In the genomic region with DNA sequence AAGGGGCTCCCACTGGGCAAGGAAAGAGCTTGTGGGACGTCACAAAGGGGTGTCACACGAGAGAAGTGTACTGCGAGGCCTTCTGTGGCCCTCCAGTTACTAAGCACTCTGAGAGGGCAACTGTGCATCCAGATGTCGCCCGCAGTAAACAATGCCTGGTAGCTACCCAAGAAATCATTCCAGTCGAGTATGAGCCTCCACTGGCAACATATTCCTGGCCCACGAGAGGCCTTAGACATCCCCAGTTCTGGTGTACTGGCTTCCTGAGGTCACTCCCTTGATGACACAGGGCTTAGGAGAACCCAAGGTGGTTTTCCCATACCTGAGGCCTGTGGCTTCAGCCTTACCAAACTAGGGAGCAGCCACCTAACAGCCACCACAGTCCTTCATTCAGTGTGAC, we compare ENCODE assay signal across 8 mouse cellular contexts. TPM values are rescaled to one million over a fixed set of nuclear protein-coding genes. Genes with fewer than 3 reads are reported as not detected.
DNase-seq lines count a peak whose midpoint lies in the region; ATAC-seq lines count a peak whose summit lies in the region.
"Had no signal": no experiment of that assay in that cellular context is flagged by ENCODE, and none has a peak within 500 bp of the region (broad histone marks: within the 10 kb centered on the region; RNA-seq: fewer than 3 reads in every experiment).

No protein-coding gene starts in this region.

- no peak for ATAC-seq in hindbrain, embryonic 11.5 days (ENCODE audit: low FRiP score)
- no peak for ATAC-seq in intestine, embryonic 16.5 days
- ATAC-seq in granulocyte monocyte progenitor cell, adult 5-6 weeks (replicated peaks; ENCODE audit: poor library complexity, severe bottlenecking): no peak

- H3K9ac ChIP-seq in hindbrain, embryonic 11.5 days (ENCODE audit: low read depth, low read length): no peak overlapping the region
- H3K9ac ChIP-seq in intestine, embryonic 16.5 days (ENCODE audit: low read depth, low read length): 0 out of 2 replicates have a peak overlapping the region, but pooled peaks have one; percentile 8
- H3K9ac ChIP-seq: liver, embryonic 13.5 days had no signal

- no peak overlapping the region for H3K4me3 ChIP-seq in hindbrain, embryonic 10.5 days
- no peak overlapping the region for H3K4me3 ChIP-seq in hindbrain, embryonic 11.5 days (ENCODE audit: low read depth, low read length)
- no peak overlapping the region for H3K4me3 ChIP-seq in brown adipose tissue, adult 24 weeks (ENCODE audit: insufficient read depth, low read depth, low read length)
- no peak overlapping the region for H3K4me3 ChIP-seq in embryonic facial prominence, embryonic 10.5 days
- H3K4me3 ChIP-seq in intestine, embryonic 16.5 days (ENCODE audit: low read length): no peak overlapping the region
- H3K4me3 ChIP-seq: liver, embryonic 13.5 days had no signal

- no peaks in the 10 kb centered on the region for H3K9me3 ChIP-seq in hindbrain, embryonic 10.5 days
- H3K9me3 ChIP-seq in hindbrain, embryonic 11.5 days (ENCODE audit: control insufficient read depth, low read length): no peaks in the 10 kb centered on the region
- H3K9me3 ChIP-seq in embryonic facial prominence, embryonic 10.5 days: no peaks in the 10 kb centered on the region
- H3K9me3 ChIP-seq in intestine, embryonic 16.5 days (ENCODE audit: control insufficient read depth, low read length): no peaks in the 10 kb centered on the region
- H3K9me3 ChIP-seq: liver, embryonic 13.5 days had no signal

- no peak overlapping the region for H3K4me2 ChIP-seq in hindbrain, embryonic 11.5 days (replicated peaks; ENCODE audit: low read depth, low read length)
- H3K4me2 ChIP-seq in intestine, embryonic 16.5 days (ENCODE audit: low read depth, low read length): no peak overlapping the region
- H3K4me2 ChIP-seq: liver, embryonic 13.5 days had no signal

- no peaks in the 10 kb centered on the region for H3K27me3 ChIP-seq in hindbrain, embryonic 10.5 days (ENCODE audit: insufficient read depth, poor library complexity, severe bottlenecking)
- H3K27me3 ChIP-seq in hindbrain, embryonic 11.5 days (ENCODE audit: control insufficient read depth, insufficient read depth, low read length): no peaks in the 10 kb centered on the region
- no peaks in the 10 kb centered on the region for H3K27me3 ChIP-seq in embryonic facial prominence, embryonic 10.5 days (replicated peaks; ENCODE audit: low read depth, poor library complexity, severe bottlenecking)
- no peaks in the 10 kb centered on the region for H3K27me3 ChIP-seq in intestine, embryonic 16.5 days (replicated peaks; ENCODE audit: control insufficient read depth, insufficient read depth, low read length)
- H3K27me3 ChIP-seq: liver, embryonic 13.5 days had no signal

- WGBS in hindbrain, embryonic 10.5 days: 64% methylated on average over 7 of the region's 7 CpGs
- 65% methylated on average over 7 of the region's 7 CpGs for WGBS in hindbrain, embryonic 11.5 days
- WGBS in embryonic facial prominence, embryonic 10.5 days: 75% methylated on average over 7 of the region's 7 CpGs
- 63% methylated on average over 7 of the region's 7 CpGs for WGBS in intestine, embryonic 16.5 days

- no peak for DNase-seq in hindbrain, embryonic 10.5 days (ENCODE audit: low spot score)
- no peak for DNase-seq in hindbrain, embryonic 11.5 days (ENCODE audit: low spot score)
- no peak for DNase-seq in embryonic facial prominence, embryonic 10.5 days (ENCODE audit: low spot score)
- DNase-seq in frontal cortex, adult 2 months (ENCODE audit: extremely low spot score in 1 of 2, low spot score in 1 of 2): no peak
- DNase-seq: liver, embryonic 13.5 days had no signal

- H3K4me1 ChIP-seq in hindbrain, embryonic 10.5 days (replicated peaks): peaks cover 47% of the 10 kb centered on the region
- H3K4me1 ChIP-seq in hindbrain, embryonic 11.5 days (replicated peaks; ENCODE audit: control insufficient read depth, insufficient read depth, low read length): 0 out of 2 replicates have a peak, but pooled peaks cover 2% of the 10 kb centered on the region
- H3K4me1 ChIP-seq in brown adipose tissue, adult 24 weeks (ENCODE audit: control insufficient read depth, insufficient read depth, insufficient read length, low read length): peaks cover 40% of the 10 kb centered on the region
- peaks cover 35% of the 10 kb centered on the region for H3K4me1 ChIP-seq in embryonic facial prominence, embryonic 10.5 days
- peaks cover 32% of the 10 kb centered on the region for H3K4me1 ChIP-seq in intestine, embryonic 16.5 days (ENCODE audit: control insufficient read depth, insufficient read depth, low read length)

- peak overlapping the region; percentile 70 for H3K27ac ChIP-seq in hindbrain, embryonic 10.5 days
- no peak overlapping the region for H3K27ac ChIP-seq in hindbrain, embryonic 11.5 days (ENCODE audit: low read depth, low read length)
- H3K27ac ChIP-seq in brown adipose tissue, adult 24 weeks (replicated peaks; ENCODE audit: low read depth, low read length): 0 out of 2 replicates have a peak overlapping the region, but pooled peaks have one; percentile 38
- peak overlapping the region; percentile 76 for H3K27ac ChIP-seq in embryonic facial prominence, embryonic 10.5 days (replicated peaks)
- peak overlapping the region; percentile 24; the same call in 1 of the 2 replicates for H3K27ac ChIP-seq in intestine, embryonic 16.5 days (ENCODE audit: low read length)
- H3K27ac ChIP-seq: liver, embryonic 13.5 days had no signal

- peaks cover 57% of the 10 kb centered on the region for H3K36me3 ChIP-seq in hindbrain, embryonic 10.5 days
- no peaks in the 10 kb centered on the region; the same call in 1 of the 2 replicates for H3K36me3 ChIP-seq in hindbrain, embryonic 11.5 days (ENCODE audit: control insufficient read depth, insufficient read depth, low read length)
- peaks cover 67% of the 10 kb centered on the region for H3K36me3 ChIP-seq in embryonic facial prominence, embryonic 10.5 days (replicated peaks)
- H3K36me3 ChIP-seq in intestine, embryonic 16.5 days (ENCODE audit: control insufficient read depth, insufficient read depth, low read length): no peaks in the 10 kb centered on the region

RNA-seq across cellular contexts. Expression of a gene that starts 31.4 kb away (rescaled TPM):
- 25.7 and 32.7 TPM in 2 replicates for polyA plus RNA-seq in hindbrain, embryonic 10.5 days (2016; fragmentation: Nextera tagmentation; extraction: Ambion mirVana)
- 17.9 and 19.4 TPM in 2 replicates for polyA plus RNA-seq in hindbrain, embryonic 11.5 days (2014; fragmentation: Nextera tagmentation; extraction: Ambion mirVana)
- 10.0 and 10.2 TPM in 2 replicates for polyA plus RNA-seq in brown adipose tissue, adult 24 weeks (2012; ENCODE audit: insufficient read depth, insufficient read length, missing spikeins)
- polyA plus RNA-seq in embryonic facial prominence, embryonic 10.5 days (2016; fragmentation: Nextera tagmentation; extraction: Ambion mirVana): 26.6 and 30.2 TPM in 2 replicates
- polyA plus RNA-seq in intestine, embryonic 16.5 days (2015; fragmentation: Nextera tagmentation; extraction: Ambion mirVana): 15.8 and 18.2 TPM in 2 replicates
- 50.2 and 57.5 TPM in 2 replicates for polyA plus RNA-seq in frontal cortex, adult 2 months (2012; rRNA removed)
- 33.3 and 52.1 TPM in 2 replicates for total RNA-seq in granulocyte monocyte progenitor cell, adult 5-6 weeks (2014; fragmentation: Nextera tagmentation)
- 3.5 and 6.1 TPM in 2 replicates for total RNA-seq in granulocyte monocyte progenitor cell, adult 5-6 weeks (2017)

RNA-seq across cellular contexts. Expression of a gene that starts 34.6 kb away (rescaled TPM):
- 28.8 and 31.3 TPM in 2 replicates for polyA plus RNA-seq in hindbrain, embryonic 10.5 days (2016; fragmentation: Nextera tagmentation; extraction: Ambion mirVana)
- 28.1 and 28.4 TPM in 2 replicates for polyA plus RNA-seq in hindbrain, embryonic 11.5 days (2014; fragmentation: Nextera tagmentation; extraction: Ambion mirVana)
- 70.5 and 79.9 TPM in 2 replicates for polyA plus RNA-seq in brown adipose tissue, adult 24 weeks (2012; ENCODE audit: insufficient read depth, insufficient read length, missing spikeins)
- polyA plus RNA-seq in embryonic facial prominence, embryonic 10.5 days (2016; fragmentation: Nextera tagmentation; extraction: Ambion mirVana): 17.8 and 18.9 TPM in 2 replicates
- 25.4 and 26.9 TPM in 2 replicates for polyA plus RNA-seq in intestine, embryonic 16.5 days (2015; fragmentation: Nextera tagmentation; extraction: Ambion mirVana)
- 107 and 117 TPM in 2 replicates for polyA plus RNA-seq in frontal cortex, adult 2 months (2012; rRNA removed)
- 97.0 and 99.2 TPM in 2 replicates for total RNA-seq in granulocyte monocyte progenitor cell, adult 5-6 weeks (2014; fragmentation: Nextera tagmentation)
- 67.6 and 71.6 TPM in 2 replicates for total RNA-seq in granulocyte monocyte progenitor cell, adult 5-6 weeks (2017)

RNA-seq across cellular contexts. Expression of a gene that starts 45.1 kb away (rescaled TPM):
- polyA plus RNA-seq in hindbrain, embryonic 10.5 days (2016; fragmentation: Nextera tagmentation; extraction: Ambion mirVana): 6.2 and 6.7 TPM in 2 replicates
- 3.6 and 4.0 TPM in 2 replicates for polyA plus RNA-seq in hindbrain, embryonic 11.5 days (2014; fragmentation: Nextera tagmentation; extraction: Ambion mirVana)
- polyA plus RNA-seq in brown adipose tissue, adult 24 weeks (2012; ENCODE audit: insufficient read depth, insufficient read length, missing spikeins): 6.1 and 6.6 TPM in 2 replicates
- polyA plus RNA-seq in embryonic facial prominence, embryonic 10.5 days (2016; fragmentation: Nextera tagmentation; extraction: Ambion mirVana): 5.5 and 5.9 TPM in 2 replicates
- 7.9 and 8.5 TPM in 2 replicates for polyA plus RNA-seq in intestine, embryonic 16.5 days (2015; fragmentation: Nextera tagmentation; extraction: Ambion mirVana)
- 69.2 and 78.4 TPM in 2 replicates for polyA plus RNA-seq in frontal cortex, adult 2 months (2012; rRNA removed)
- total RNA-seq in granulocyte monocyte progenitor cell, adult 5-6 weeks (2014; fragmentation: Nextera tagmentation): 8.4 and 33.0 TPM in 2 replicates
- 11.9 and 19.1 TPM in 2 replicates for total RNA-seq in granulocyte monocyte progenitor cell, adult 5-6 weeks (2017)
